Mouse (Mus musculus) embryonic facial prominence, embryonic 12.5 days (tissue): Measurements from ENCODE around the gene Lrfn1. TPM values are rescaled to one million over a fixed set of nuclear protein-coding genes. Genes with fewer than 3 reads are reported as not detected.

Experiments
- ATAC-seq: fragments of 200-750 bp; cut with Nextera tagmentation; 2 replicates; pipeline ENCODE4 v1.8.0; 2017; ENCODE audit not compliant: insufficient number of reproducible peaks, insufficient read depth, low FRiP score, low TSS enrichment
- H3K27ac ChIP-seq: fragments of 300-500 bp; sonication (generic); 2 replicates; pipeline ENCODE4 v1.5.1; 2016; ENCODE audit warnings: mild to moderate bottlenecking
- H3K27me3 ChIP-seq: fragments of 300-500 bp; sonication (generic); 2 replicates; pipeline ENCODE4 v1.6.1; 2016; ENCODE audit warnings: mild to moderate bottlenecking, moderate library complexity
- H3K36me3 ChIP-seq: fragments of 300-500 bp; sonication (generic); 2 replicates; pipeline ENCODE4 v1.6.1; 2016; ENCODE audit warnings: mild to moderate bottlenecking
- H3K4me1 ChIP-seq: fragments of 300-500 bp; sonication (generic); 2 replicates; pipeline ENCODE4 v1.6.1; 2016
- H3K4me2 ChIP-seq: fragments of 300-500 bp; sonication (generic); replicated peaks from 2 replicates; pipeline ENCODE4 v1.6.1; 2016; ENCODE audit warnings: mild to moderate bottlenecking, moderate library complexity
- H3K4me3 ChIP-seq: fragments of 300-500 bp; sonication (generic); 2 replicates; pipeline ENCODE4 v1.5.1; 2016; ENCODE audit warnings: mild to moderate bottlenecking
- H3K9ac ChIP-seq: fragments of 300-500 bp; sonication (generic); 2 replicates; pipeline ENCODE4 v1.6.1; 2016; ENCODE audit warnings: mild to moderate bottlenecking, moderate library complexity
- H3K9me3 ChIP-seq: fragments of 300-500 bp; sonication (generic); 2 replicates; pipeline ENCODE4 v1.6.1; 2016; ENCODE audit warnings: mild to moderate bottlenecking, moderate library complexity
- WGBS: fragments of 180-500 bp; shearing (Covaris S2); methylation state at CpG from one replicate; pipeline ENCODE4 v1.1.7; 2016; 5-methylcytosine and 5-hydroxymethylcytosine counted together
- polyA plus RNA-seq: library from polyadenylated mRNA; unstranded; fragments of >200 nt; fragmentation: Nextera tagmentation; extraction: Ambion mirVana; gene quantifications from 2 replicates; pipeline ENCODE4 v1.2.1, GENCODE M21; 2016

The Lrfn1 gene
- polyA plus RNA-seq, 1 experiment from 2014 or later, result 10.7 TPM

DNA sequence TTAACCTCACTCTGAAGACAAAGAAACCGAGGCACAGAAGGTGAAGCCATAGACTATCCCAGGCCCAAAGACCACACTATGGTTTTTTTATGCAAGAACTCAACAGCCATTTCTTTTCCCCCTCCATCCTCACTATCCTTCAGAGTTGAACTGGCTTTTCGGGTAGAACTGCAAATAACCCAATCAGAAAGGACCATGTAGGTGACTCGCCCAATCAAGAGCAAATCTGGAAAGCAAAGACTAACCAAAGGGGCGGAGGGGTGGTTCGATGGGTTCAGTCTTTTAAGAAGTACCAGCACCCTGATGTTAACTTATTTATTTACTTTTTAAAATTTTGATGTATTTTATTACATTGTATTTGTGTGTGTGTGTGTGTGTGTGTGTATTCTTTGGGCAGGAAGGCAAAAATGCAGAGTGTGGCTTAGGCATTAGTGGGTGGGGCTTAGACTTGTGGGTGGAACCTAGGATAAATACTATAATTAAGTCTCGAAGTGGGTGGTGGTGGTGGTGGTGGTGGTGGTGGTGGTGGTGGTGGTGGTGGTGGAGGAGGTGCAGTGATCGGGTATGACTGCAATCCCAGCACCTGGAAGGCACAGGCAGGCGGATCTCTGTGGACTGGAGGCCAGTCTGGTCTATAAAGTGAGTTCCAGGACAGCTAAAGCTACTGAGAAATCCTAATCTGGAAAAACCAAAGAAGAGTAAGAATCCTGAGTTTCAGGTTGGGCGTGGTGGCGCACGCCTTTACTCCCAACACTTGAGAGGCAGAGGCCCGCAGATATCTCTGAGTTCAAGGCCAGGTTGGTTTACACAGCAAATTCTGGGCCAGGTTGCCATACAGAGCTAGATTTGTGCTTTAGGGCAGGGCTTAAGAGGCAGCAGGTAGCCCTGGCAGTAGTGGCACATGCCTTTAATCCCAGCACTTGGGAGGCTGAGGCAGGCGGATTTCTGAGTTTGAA is 3.6 kb upstream of the Lrfn1 start:
- no peaks in the 10 kb centered on the region for H3K27me3 ChIP-seq
- H3K4me1 ChIP-seq, result peaks cover 8% of the 10 kb centered on the region
- WGBS, result 64% methylated on average over 13 of the region's 13 CpGs
- H3K27ac ChIP-seq, result no peak overlapping the region
- no peak overlapping the region for H3K4me3 ChIP-seq
- no peaks in the 10 kb centered on the region for H3K9me3 ChIP-seq
- no peak overlapping the region for H3K4me2 ChIP-seq
- no peaks in the 10 kb centered on the region for H3K36me3 ChIP-seq
- ATAC-seq, result no peak
- H3K9ac ChIP-seq, result no peak overlapping the region

DNA sequence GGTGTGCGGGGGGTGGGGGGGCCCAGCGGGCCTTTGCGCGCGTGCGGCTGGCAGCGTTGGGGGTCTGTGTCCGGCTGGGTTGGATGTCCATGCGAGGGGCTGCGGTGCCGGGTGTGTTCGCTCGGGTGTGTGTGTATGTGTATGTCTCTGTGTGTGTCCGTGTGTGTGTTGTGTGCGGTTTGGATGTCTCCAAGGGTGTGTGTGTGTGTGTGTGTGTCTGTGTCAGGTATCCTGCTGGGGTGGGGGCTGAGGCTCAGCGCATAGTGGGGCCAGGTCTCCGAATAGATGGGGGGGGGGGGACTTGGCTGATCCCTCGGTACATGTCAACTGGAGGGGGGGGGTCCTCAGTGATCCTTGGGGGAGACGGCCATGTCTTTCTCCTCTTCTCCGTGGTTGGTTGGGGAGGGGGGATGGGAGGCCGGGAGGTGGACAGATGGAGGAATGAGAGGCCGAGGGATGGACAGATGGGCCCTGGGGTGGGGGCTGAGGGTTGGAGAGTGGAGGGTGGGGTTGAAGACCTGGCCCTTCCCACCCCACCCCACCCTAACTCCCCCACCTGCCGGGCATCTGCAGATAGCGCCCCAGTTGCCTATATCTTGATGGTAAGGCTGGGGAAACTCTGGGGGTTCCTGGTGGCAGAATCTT is 703 bp downstream of the Lrfn1 start:
- H3K9ac ChIP-seq, result peak overlapping the region; percentile 86
- H3K27ac ChIP-seq, result peak overlapping the region; percentile 67
- H3K27me3 ChIP-seq, result no peaks in the 10 kb centered on the region
- peaks cover 4% of the 10 kb centered on the region; the same call in 1 of the 2 replicates for H3K36me3 ChIP-seq
- H3K4me1 ChIP-seq, result peaks cover 13% of the 10 kb centered on the region
- 3% methylated on average over 21 of the region's 24 CpGs for WGBS
- no peaks in the 10 kb centered on the region for H3K9me3 ChIP-seq
- peak overlapping the region; percentile 89 for H3K4me2 ChIP-seq
- H3K4me3 ChIP-seq, result peak overlapping the region; percentile 78
- ATAC-seq, result 0 out of 2 replicates have a peak, but pooled peaks have one; percentile 12

DNA sequence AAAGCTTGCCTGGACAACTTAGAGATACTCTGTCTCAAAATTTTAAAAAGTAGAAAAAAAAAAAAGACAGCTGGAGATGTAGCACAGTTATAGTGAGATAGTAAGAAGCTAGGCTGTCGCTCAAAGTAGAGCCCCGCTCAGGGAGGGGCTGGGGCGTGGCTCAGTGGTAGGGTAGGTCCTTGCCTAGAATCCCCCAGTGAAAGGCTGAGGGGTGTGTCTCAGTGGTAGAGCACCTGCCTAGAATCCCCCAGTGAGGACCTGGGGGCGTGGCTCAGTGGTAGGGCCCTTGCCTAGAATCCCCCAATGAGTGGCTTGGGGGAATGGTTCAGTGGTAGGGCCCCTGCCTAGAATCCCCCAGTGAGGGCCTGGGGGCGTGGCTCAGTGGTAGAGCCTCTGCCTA is 8.6 kb downstream of the Lrfn1 start:
- Histone ChIP-seq H3K4me3 (no peak overlapping the region), H3K9me3 (no peaks in the 10 kb centered on the region), H3K27ac (no peak overlapping the region), H3K4me2 (no peak overlapping the region), H3K9ac (no peak overlapping the region), H3K4me1 (no peaks in the 10 kb centered on the region), H3K27me3 (0 out of 2 replicates have a peak, but pooled peaks cover under 1% of the 10 kb centered on the region), H3K36me3 (peaks cover 60% of the 10 kb centered on the region)
- ATAC-seq, result no peak
- WGBS, result 89% methylated on average over 5 of the region's 5 CpGs

DNA sequence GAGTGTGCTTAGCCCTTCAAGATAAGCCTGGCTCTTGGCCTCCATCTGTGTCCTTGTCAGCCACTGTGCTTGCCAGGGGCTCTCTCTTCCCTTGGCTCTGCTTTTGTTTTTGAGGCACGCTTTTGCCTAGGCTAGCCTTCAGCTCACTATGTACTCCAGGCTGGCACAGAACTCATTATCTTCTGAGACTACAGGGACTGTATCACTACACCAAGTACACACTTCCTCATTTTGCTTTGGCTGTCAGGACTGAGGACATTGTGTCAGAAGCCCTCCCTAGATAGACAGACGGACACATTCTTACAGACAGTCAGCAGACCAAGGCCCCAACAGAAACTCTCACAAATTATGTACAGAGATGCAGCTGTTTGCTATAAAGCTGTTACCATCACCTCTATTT is 11.0 kb downstream of the Lrfn1 start:
- peaks cover 6% of the 10 kb centered on the region; the same call in 1 of the 2 replicates for H3K4me1 ChIP-seq
- no peak overlapping the region for H3K9ac ChIP-seq
- H3K4me2 ChIP-seq, result no peak overlapping the region
- WGBS, result 80% methylated on average over 2 of the region's 2 CpGs
- ATAC-seq, result no peak
- H3K36me3 ChIP-seq, result peaks cover 56% of the 10 kb centered on the region
- no peak overlapping the region for H3K4me3 ChIP-seq
- no peaks in the 10 kb centered on the region for H3K9me3 ChIP-seq
- peaks cover 20% of the 10 kb centered on the region for H3K27me3 ChIP-seq
- no peak overlapping the region for H3K27ac ChIP-seq

DNA sequence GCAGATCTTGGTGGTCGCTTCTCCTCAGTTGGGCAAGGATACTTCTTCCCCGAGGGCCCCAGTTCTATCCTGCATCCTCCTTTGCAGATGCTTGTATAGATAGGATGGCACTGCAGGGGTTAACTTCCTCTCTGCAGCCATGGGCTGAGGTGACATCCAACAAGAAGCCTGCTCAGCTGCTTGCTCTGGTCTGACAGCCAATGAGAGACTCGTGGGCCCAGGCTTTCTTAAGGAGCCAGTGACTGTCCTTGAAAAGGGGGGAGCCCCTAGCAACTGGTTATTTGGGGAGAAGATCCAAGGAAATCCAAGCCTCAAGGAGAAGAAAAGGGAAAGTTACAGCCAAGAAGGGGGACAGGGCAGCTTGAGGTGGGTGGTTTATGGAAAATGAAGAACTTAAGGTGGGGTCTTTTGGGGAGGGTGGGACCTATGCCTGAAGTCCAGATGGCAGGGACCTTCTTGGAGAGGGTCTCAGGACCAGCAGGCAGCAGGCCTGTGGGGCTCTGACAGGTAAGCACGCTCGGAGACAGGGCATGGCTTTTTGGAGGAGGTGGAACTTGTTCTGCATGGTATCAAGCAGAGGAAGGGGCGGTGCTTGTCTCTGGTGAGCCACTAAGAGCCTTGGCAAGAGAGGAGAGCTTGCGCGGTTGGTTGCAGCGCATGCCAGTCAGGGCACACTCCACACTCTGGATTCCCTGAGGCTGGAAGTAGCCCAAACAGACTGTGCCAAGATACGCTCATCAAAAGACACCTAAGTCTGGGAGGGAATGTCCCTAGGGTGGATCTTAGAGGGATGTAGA is 12.8 kb downstream of the Lrfn1 start:
- H3K4me1 ChIP-seq, result peaks cover 6% of the 10 kb centered on the region; the same call in 1 of the 2 replicates
- ATAC-seq, result peak; percentile 37; the same call in 1 of the 2 replicates
- no peak overlapping the region for H3K4me3 ChIP-seq
- H3K9ac ChIP-seq, result no peak overlapping the region
- no peak overlapping the region for H3K27ac ChIP-seq
- peaks cover 37% of the 10 kb centered on the region for H3K36me3 ChIP-seq
- peaks cover 20% of the 10 kb centered on the region for H3K27me3 ChIP-seq
- H3K4me2 ChIP-seq, result 0 out of 2 replicates have a peak overlapping the region, but pooled peaks have one; percentile 0
- no peaks in the 10 kb centered on the region for H3K9me3 ChIP-seq
- WGBS, result 54% methylated on average over 10 of the region's 10 CpGs

DNA sequence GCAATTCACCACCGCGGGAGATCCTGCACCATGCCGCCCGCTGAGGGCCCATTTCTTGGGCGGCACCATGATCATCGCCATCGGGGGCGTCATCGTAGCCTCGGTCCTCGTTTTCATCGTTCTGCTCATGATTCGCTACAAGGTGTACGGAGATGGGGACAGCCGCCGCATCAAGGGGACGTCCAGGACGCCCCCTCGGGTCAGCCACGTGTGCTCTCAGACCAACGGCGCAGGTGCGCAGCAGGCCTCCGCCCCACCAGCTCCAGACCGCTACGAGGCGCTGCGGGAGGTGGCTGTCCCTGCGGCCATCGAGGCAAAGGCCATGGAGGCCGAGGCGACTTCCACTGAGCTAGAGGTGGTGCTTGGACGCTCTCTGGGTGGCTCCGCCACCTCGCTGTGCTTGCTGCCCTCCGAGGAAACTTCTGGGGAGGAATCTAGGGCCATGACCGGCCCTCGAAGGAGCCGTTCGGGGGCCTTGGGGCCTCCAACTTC is 15.0 kb downstream of the Lrfn1 start:
- no peaks in the 10 kb centered on the region for H3K9me3 ChIP-seq
- peak overlapping the region; percentile 88 for H3K4me2 ChIP-seq
- H3K9ac ChIP-seq, result peak overlapping the region; percentile 57
- ATAC-seq, result no peak
- H3K4me1 ChIP-seq, result peaks cover 6% of the 10 kb centered on the region; the same call in 1 of the 2 replicates
- peaks cover 18% of the 10 kb centered on the region for H3K36me3 ChIP-seq
- peak overlapping the region; percentile 50 for H3K4me3 ChIP-seq
- H3K27ac ChIP-seq, result no peak overlapping the region; the same call in 1 of the 2 replicates
- WGBS, result 16% methylated on average over 40 of the region's 40 CpGs
- peaks cover 20% of the 10 kb centered on the region for H3K27me3 ChIP-seq

DNA sequence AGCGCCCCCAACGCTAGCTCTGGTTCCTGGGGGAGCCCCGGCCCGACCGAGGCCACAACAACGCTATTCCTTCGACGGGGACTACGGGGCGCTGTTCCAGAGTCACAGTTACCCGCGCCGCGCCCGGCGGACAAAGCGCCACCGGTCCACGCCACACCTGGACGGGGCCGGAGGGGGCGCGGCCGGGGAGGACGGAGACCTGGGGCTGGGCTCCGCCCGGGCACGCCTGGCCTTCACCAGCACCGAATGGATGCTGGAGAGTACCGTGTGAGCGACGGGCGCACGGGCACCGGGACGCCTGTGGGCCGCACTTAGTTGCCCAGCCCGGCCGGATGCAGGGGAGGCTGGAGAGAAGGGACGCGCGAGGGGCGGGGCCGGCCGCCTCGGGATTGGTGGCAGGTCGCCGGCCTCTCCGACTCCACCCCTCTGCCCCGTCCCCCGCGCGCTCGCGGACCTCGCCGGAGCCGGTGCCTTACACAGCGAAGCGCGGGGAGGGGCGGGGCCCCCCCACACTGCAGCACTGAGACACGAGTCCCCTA is 15.5 kb downstream of the Lrfn1 start:
- Histone ChIP-seq H3K27me3 (peaks cover 20% of the 10 kb centered on the region), H3K27ac (no peak overlapping the region; the same call in 1 of the 2 replicates), H3K4me3 (peak overlapping the region; percentile 50), H3K9me3 (no peaks in the 10 kb centered on the region), H3K36me3 (peaks cover 13% of the 10 kb centered on the region), H3K4me2 (peak overlapping the region; percentile 88), H3K9ac (peak overlapping the region; percentile 57), H3K4me1 (peaks cover 6% of the 10 kb centered on the region; the same call in 1 of the 2 replicates)
- WGBS, result under 1% methylated on average over 57 of the region's 63 CpGs
- peak; percentile 57 for ATAC-seq

DNA sequence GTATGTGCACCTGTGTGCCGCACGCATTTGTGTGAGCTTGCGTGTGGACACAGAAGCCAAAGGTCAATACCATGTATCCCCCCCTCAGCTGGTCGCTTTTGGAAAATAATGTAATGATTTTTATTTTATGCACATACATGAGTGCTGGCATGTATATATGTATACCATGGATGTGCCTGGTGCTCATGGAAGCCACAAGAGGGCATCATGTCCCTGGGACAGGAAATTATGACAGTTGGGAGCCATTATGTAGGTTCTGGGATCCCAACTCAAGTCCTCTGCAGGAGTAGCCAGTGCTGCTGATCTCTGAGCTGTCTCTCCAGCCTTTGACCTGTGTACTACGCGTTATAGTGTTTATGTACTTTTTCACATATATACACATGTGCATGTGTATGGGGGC is 24.4 kb downstream of the Lrfn1 start:
- Histone ChIP-seq H3K27ac (no peak overlapping the region), H3K27me3 (no peaks in the 10 kb centered on the region), H3K9me3 (no peaks in the 10 kb centered on the region), H3K36me3 (no peaks in the 10 kb centered on the region), H3K9ac (no peak overlapping the region), H3K4me3 (no peak overlapping the region), H3K4me1 (no peaks in the 10 kb centered on the region), H3K4me2 (no peak overlapping the region)
- no peak for ATAC-seq
- 90% methylated on average over 6 of the region's 6 CpGs for WGBS

DNA sequence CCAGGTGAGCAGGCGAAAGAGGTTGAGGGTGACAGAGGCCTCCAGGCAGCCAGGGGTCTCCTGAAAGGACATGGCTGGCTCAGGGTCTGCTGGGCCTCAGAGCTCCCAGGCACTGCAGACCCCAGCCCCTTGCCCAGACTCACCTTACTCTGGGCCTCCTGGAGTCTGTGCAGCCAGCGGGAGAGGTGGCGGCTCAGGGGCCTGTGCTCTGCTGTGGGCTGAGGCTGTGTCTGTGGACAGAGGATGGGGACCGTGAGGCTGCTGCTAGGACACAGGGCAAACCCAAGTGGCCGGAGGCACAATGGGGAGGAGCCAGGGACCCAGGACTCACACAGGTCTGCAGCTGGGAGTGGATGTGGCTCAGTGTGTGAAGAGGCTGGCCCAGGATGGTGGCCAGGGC is 25.6 kb downstream of the Lrfn1 start:
- no peaks in the 10 kb centered on the region for H3K4me1 ChIP-seq
- no peak for ATAC-seq
- no peak overlapping the region for H3K4me3 ChIP-seq
- no peaks in the 10 kb centered on the region for H3K36me3 ChIP-seq
- no peak overlapping the region for H3K9ac ChIP-seq
- no peak overlapping the region for H3K4me2 ChIP-seq
- no peak overlapping the region for H3K27ac ChIP-seq
- no peaks in the 10 kb centered on the region for H3K27me3 ChIP-seq
- H3K9me3 ChIP-seq, result no peaks in the 10 kb centered on the region
- 76% methylated on average over 5 of the region's 5 CpGs for WGBS

DNA sequence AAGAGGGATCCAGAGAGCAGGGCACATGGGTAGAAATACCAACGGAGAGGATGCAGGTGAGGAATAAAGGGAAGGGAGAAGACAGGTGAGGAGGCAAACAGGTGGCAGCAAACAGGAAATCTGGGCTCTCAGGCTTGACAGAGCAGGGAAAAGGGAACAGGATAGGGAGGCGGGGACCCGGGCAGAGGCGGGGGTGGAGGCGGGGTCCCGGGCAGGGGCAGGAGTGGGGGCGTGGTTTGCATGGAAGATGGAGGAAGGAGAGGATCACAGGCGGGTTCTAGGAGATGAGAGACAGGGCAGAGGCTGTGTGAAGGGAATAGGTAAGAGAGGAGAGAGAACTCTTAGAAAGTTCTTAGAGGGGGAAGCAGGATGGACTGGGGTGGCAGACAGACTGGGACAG is 27.1 kb downstream of the Lrfn1 start:
- no peak overlapping the region for H3K4me3 ChIP-seq
- no peaks in the 10 kb centered on the region for H3K4me1 ChIP-seq
- H3K27ac ChIP-seq, result no peak overlapping the region
- no peaks in the 10 kb centered on the region for H3K27me3 ChIP-seq
- H3K4me2 ChIP-seq, result no peak overlapping the region
- H3K9me3 ChIP-seq, result no peaks in the 10 kb centered on the region
- no peak for ATAC-seq
- H3K9ac ChIP-seq, result no peak overlapping the region
- WGBS, result 6% methylated on average over 8 of the region's 8 CpGs
- no peaks in the 10 kb centered on the region for H3K36me3 ChIP-seq

DNA sequence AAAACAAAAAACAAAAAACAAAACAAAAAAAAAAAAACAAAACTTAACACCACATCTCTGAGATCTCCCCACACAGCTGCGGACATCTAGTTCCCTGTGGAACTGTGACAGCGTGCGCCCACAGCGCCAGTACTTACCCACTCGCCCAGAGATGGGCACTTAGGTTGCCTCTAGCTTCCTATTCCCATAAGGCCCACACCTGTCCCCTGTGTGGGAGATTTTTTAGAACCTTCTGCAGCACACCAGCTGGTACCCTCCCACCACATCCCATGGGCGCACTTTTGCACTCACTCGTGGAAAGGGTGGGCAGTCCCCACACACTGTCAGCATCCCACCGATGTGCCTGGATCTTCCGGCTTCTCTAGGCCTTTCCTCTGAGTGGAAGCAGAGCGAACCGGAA is 31.1 kb downstream of the Lrfn1 start:
- 87% methylated on average over 11 of the region's 11 CpGs for WGBS

More for the DNA sequence above, 31.1 kb downstream of the Lrfn1 start:
- no peak overlapping the region for H3K9ac ChIP-seq
- no peak overlapping the region for H3K4me2 ChIP-seq
- no peak for ATAC-seq
- no peaks in the 10 kb centered on the region for H3K27me3 ChIP-seq
- H3K27ac ChIP-seq, result no peak overlapping the region
- H3K4me3 ChIP-seq, result no peak overlapping the region
- peaks cover 1% of the 10 kb centered on the region; the same call in 1 of the 2 replicates for H3K4me1 ChIP-seq
- H3K36me3 ChIP-seq, result no peaks in the 10 kb centered on the region
- H3K9me3 ChIP-seq, result no peaks in the 10 kb centered on the region
